Mouse (Mus musculus) ES-E14 (cell line): ENCODE results near the gene Phf10.
"Not testable (repeated sequence)": the region's sequence is repeated elsewhere in the genome, so short reads cannot be mapped to it uniquely, and the experiment has no call there.

Experiments used
- CHD2 ChIP-seq: IDR thresholded peaks from 2 replicates; pipeline ENCODE4 v1.6.1; 2014; ENCODE audit warnings: mild to moderate bottlenecking, low read depth, low read length, inconsistent platforms
- HCFC1 ChIP-seq: IDR thresholded peaks from 2 replicates; pipeline ENCODE4 v1.6.1; 2012; ENCODE audit warnings: low read length, inconsistent platforms, borderline replicate concordance; ENCODE audit not compliant: insufficient read depth
- MAFK ChIP-seq: IDR thresholded peaks from 2 replicates; pipeline ENCODE4 v1.6.1; 2014; ENCODE audit warnings: mild to moderate bottlenecking, low read depth, low read length, inconsistent platforms; ENCODE audit not compliant: insufficient read depth

GRCm38 (mm10) chr17:14994140-14994539 is 33.1 kb upstream of the Phf10 start:
- not testable (repeated sequence) for TF ChIP-seq HCFC1, MAFK, CHD2
